Mouse (Mus musculus) kidney, adult 2 months (tissue): ENCODE results near the gene Pnrc2. TPM values are rescaled to one million over a fixed set of nuclear protein-coding genes. Genes with fewer than 3 reads are reported as not detected.
A peak's percentile ranks its signal among the peaks of the same experiment; 100 is the strongest.

Source experiments
- DNase-seq: peaks from one replicate; pipeline ENCODE4 v3.0.0; 2021
- H3K27ac ChIP-seq: fragments of 200-500 bp; 2 replicates; pipeline ENCODE4 v1.5.1; 2012; ENCODE audit warnings: low read depth, low read length, control low read depth, inconsistent platforms; ENCODE audit not compliant: insufficient read depth
- H3K27me3 ChIP-seq: fragments of 200-500 bp; replicated peaks from 2 replicates; pipeline ENCODE4 v1.6.1; 2012; ENCODE audit warnings: mild to moderate bottlenecking, moderate library complexity, low read length, inconsistent platforms; ENCODE audit not compliant: control insufficient read depth, insufficient read depth
- H3K36me3 ChIP-seq: fragments of 200-500 bp; 2 replicates; pipeline ENCODE4 v1.6.1; 2012; ENCODE audit warnings: mild to moderate bottlenecking, moderate library complexity, low read length, inconsistent platforms; ENCODE audit not compliant: control insufficient read depth, insufficient read depth
- H3K4me1 ChIP-seq: fragments of 200-500 bp; 2 replicates; pipeline ENCODE4 v1.6.1; 2011; ENCODE audit warnings: low read length; ENCODE audit not compliant: control insufficient read depth, insufficient read depth
- H3K4me3 ChIP-seq: fragments of 200-500 bp; 2 replicates; pipeline ENCODE4 v1.5.1; 2011; ENCODE audit warnings: mild to moderate bottlenecking, low read depth, low read length, control low read depth; ENCODE audit not compliant: insufficient read depth
- CTCF ChIP-seq: fragments of 200-500 bp; conservative IDR thresholded peaks from 2 replicates; pipeline ENCODE4 v1.5.1; 2011; ENCODE audit warnings: low read depth, mild to moderate bottlenecking, control low read depth, low read length, moderate library complexity, mixed read lengths; ENCODE audit not compliant: insufficient read depth, insufficient read length
- POLR2A ChIP-seq: fragments of 200-500 bp; IDR thresholded peaks from one replicate; pipeline ENCODE4 v1.6.1; 2011; ENCODE audit warnings: low read depth, low read length, control low read depth
- WGBS: fragments of 180-500 bp; shearing (Covaris S2); methylation state at CpG from one replicate; pipeline ENCODE4 v1.1.7; 2018; 5-methylcytosine and 5-hydroxymethylcytosine counted together
- polyA plus RNA-seq: library from polyadenylated mRNA; depleted of rRNA; stranded (reverse); fragments of >200 nt; gene quantifications from 2 replicates; pipeline ENCODE4 v1.2.3, GENCODE M21; 2012; rRNA removed

The Pnrc2 gene
- polyA plus RNA-seq = 17.7 and 23.3 TPM in 2 replicates

GRCm38 (mm10) chr4:135873526-135874202, at the start of gene Pnrc2:
Gene Pnrc2 (minus strand): TSS chr4:135873850.
- H3K36me3 ChIP-seq = peaks cover 14% of the 10 kb centered on the region; the same call in 1 of the 2 replicates
- H3K4me1 ChIP-seq = peaks cover 32% of the 10 kb centered on the region
- WGBS = under 1% methylated on average over 59 of the region's 60 CpGs
- H3K27ac ChIP-seq = peak within 1 kb of the TSS; percentile 98
- peak; percentile 96 for DNase-seq
- H3K4me3 ChIP-seq = peak within 1 kb of the TSS; percentile 67
- TF ChIP-seq CTCF (no peak), POLR2A (no peak)
- no peaks in the 10 kb centered on the region for H3K27me3 ChIP-seq

GRCm38 (mm10) chr4:135922190-135922589, 48.5 kb upstream of the Pnrc2 start:
- WGBS = 55% methylated on average over 1 of the region's 1 CpGs

DNA sequence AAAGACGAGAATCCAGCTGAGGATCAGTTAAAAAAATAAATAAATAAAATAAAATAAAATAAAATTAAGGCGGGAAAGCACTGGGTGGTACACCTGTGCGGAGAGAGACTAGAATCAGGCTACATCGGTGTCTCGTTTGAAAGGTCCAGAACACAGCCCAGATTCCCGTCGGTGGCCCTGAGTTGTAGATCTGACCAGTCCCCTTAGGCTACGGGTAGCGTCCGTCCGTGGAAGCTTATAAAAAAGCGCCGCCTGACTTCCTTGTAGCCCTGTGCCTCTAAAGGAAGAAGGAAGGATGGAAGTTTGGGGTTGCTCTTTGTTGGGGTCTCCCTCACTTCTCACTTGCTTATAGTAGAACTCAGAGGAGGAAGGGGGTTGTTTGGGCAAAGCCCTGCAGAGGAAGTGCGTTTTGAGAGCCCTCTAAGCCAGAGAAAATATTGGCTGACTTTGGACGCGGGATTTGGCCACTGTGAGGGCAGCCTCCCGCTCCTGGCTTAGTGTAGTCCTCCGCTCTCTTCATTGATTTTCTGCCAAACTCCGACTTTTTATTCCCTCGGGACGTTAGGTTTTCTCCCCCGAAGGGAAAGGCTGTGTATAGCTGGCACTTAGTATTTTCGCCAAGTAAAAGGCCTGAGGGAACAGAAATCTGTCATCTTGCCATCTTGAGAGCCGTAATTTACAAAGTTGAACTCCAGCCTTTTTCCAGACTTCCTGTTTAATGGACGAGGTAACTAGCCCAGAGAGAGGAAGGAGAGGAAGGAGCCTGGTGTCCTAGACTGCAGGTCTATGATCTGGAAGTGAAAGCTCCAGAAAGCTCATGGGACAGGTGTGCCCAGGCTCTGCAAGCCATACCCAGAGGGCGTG, 47.8 kb upstream of the Pnrc2 start:
- 3% methylated on average over 26 of the region's 26 CpGs for WGBS
- Histone ChIP-seq H3K27ac (peak overlapping the region; percentile 69), H3K4me3 (peak overlapping the region; percentile 96), H3K27me3 (no peaks in the 10 kb centered on the region), H3K36me3 (peaks cover 2% of the 10 kb centered on the region; the same call in 1 of the 2 replicates), H3K4me1 (peaks cover 2% of the 10 kb centered on the region; the same call in 1 of the 2 replicates)
- peak; percentile 57 for DNase-seq
- TF ChIP-seq POLR2A = no peak

More at GRCm38 (mm10) chr4:135922190-135922589, 48.5 kb upstream of the Pnrc2 start:
- no peak overlapping the region for H3K4me3 ChIP-seq
- peaks cover 2% of the 10 kb centered on the region; the same call in 1 of the 2 replicates for H3K4me1 ChIP-seq
- no peak for TF ChIP-seq CTCF
- TF ChIP-seq POLR2A = no peak
- peaks cover 4% of the 10 kb centered on the region; the same call in 1 of the 2 replicates for H3K36me3 ChIP-seq
- no peak overlapping the region for H3K27ac ChIP-seq
- H3K27me3 ChIP-seq = no peaks in the 10 kb centered on the region
- DNase-seq = no peak

- TF ChIP-seq POLR2A (peak; percentile 42), CTCF (peak; percentile 62)
- Histone ChIP-seq H3K4me1 (peaks cover 2% of the 10 kb centered on the region; the same call in 1 of the 2 replicates), H3K27me3 (no peaks in the 10 kb centered on the region), H3K36me3 (no peaks in the 10 kb centered on the region; the same call in 1 of the 2 replicates), H3K4me3 (peak within 1 kb of the TSS; percentile 96), H3K27ac (peak within 1 kb of the TSS; percentile 75)
- WGBS = under 1% methylated on average over 60 of the region's 60 CpGs
- peak; percentile 98 for DNase-seq
Measured at GRCm38 (mm10) chr4:135920304-135921241, 46.9 kb upstream of the Pnrc2 start, which contains the start of gene Fuca1. Gene Fuca1 (plus strand): TSS chr4:135920735.

- 84% methylated on average over 3 of the region's 3 CpGs for WGBS
- peaks cover 2% of the 10 kb centered on the region; the same call in 1 of the 2 replicates for H3K4me1 ChIP-seq
- no peaks in the 10 kb centered on the region for H3K27me3 ChIP-seq
- H3K36me3 ChIP-seq = no peaks in the 10 kb centered on the region; the same call in 1 of the 2 replicates
- DNase-seq = no peak
- H3K4me3 ChIP-seq = no peak overlapping the region
- no peak overlapping the region for H3K27ac ChIP-seq
- TF ChIP-seq CTCF = no peak
- TF ChIP-seq POLR2A = no peak
Measured at GRCm38 (mm10) chr4:135919280-135919639, 45.6 kb upstream of the Pnrc2 start.

- no peak for TF ChIP-seq CTCF
- no peak for TF ChIP-seq POLR2A
- Histone ChIP-seq H3K36me3 (no peaks in the 10 kb centered on the region; the same call in 1 of the 2 replicates), H3K4me1 (no peaks in the 10 kb centered on the region; the same call in 1 of the 2 replicates), H3K27me3 (no peaks in the 10 kb centered on the region), H3K27ac (no peak overlapping the region), H3K4me3 (no peak overlapping the region)
- WGBS = 61% methylated on average over 13 of the region's 13 CpGs
- no peak for DNase-seq
Measured at GRCm38 (mm10) chr4:135918635-135919279, 45.1 kb upstream of the Pnrc2 start.
